Mouse (Mus musculus) MEL-GATA-1-ER (cell line): ENCODE data around the gene Slc9a1.

Experiments
- DNase-seq: peaks from one replicate; pipeline ENCODE4 v3.0.0-alpha.2; 2012; ENCODE audit warnings: low read depth; ENCODE audit errors: extremely low read depth

Slc9a1 gene

DNA sequence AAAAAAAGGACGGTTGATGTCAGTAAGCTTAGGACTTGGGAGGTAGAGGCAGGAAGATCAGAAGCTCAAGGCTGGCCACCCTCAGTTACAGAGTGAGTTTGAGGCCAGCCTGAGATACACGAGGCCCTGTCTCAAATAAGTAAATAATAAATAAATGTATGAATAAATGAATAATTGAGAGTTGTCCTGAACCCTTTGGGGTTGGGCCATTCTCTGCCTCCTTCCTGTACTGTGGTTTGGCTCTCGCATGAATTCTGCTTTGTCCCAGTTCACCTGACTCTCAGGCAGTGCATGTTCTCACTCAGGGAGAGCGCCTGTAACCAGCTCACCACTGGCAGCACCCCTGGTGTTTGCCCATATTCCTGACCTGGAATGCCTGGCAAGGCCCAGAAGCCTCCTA lies 4.5 kb downstream of the Slc9a1 start:
- DNase-seq, result no peak

DNA sequence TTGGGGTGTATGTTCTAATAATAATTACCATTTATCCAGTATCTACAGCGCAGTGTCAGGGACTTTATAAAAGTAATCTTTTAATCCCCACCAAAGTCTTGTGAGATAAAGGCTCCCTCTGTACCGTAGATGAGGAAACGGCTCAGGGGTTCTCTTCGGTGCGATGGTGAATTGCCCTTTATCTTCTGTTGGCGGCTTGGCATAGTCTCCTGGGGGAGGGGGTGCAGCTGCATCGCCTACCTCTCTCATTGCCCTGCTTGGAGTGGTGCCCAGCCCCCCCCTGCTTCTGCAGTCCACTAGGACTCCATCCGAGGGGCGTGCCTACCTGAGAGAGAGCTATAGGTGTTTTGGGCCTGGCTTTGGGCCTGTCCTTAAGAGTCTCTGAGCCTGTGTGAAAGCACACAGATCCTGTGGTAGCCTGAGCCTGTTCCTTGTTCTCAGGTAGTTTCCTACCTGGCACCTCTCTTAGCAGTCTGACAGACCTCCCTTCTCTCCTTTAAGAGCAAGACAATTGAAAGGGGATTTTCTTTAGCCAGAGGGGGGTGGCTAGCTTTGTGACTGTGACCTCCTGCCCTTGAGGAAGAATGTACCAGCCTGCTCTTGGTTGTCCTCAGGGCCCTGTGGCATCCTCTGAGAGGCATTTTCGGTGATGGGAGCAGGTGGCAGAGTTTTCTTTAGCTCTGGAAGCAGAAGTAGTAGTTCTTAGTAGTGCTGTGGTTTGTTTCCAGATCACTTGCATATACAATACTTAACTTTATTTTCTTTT lies 6.5 kb downstream of the Slc9a1 start:
- DNase-seq, result no peak

DNA sequence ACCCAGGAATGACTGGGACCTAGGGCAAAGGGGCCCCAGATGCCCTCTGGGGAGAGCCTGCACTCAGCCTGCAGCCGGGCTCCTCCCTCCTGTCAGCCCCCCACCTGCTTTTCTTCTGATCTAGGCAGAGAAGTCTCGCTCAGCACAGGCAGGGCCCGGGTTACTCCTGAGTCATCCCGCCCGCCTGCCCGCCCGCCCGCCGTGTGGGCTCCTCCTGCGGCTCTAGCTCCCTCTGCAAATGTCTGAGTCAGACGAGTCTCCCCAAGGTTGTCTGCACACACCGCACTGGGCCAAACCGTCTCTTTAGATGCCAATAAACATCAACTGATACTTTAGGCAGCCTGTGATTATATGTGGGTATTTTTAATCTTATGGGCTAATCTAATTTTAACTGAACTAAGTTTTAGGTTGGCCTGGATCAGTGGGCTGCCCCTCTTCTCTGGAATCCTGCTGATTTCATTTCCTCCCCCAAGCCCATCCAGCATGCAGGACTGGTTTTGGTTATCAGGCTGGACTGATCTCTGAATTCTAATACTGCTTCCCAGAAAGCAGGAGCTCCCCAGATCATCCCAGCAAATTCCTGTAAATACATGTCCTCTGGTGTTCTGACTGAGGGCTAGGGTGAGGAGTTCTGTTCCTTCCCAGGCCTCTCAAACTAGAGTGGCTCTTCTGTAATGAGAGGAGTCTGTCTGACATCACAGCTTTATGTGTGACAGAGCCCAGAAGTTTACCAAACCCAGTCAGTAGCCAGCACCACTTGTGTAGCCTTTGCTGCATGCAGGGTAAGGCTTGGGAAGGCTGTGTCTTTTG lies 8.9 kb downstream of the Slc9a1 start:
- DNase-seq, result no peak

DNA sequence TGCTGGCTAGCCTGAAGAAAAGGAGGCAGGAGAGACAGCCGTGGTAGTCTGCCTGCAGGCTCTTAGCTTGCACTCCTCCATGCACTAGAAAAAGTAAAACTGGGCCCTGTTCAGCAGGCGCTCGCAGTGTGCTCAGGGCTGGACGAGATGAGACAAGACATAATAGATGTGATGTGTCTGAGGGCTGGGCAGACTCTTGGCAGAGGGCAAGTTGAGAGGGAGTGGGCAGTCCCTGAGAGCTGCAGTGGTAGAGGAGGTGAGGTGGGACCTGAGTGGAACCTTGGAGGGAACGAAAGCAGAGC lies 9.5 kb downstream of the Slc9a1 start:
- no peak for DNase-seq

DNA sequence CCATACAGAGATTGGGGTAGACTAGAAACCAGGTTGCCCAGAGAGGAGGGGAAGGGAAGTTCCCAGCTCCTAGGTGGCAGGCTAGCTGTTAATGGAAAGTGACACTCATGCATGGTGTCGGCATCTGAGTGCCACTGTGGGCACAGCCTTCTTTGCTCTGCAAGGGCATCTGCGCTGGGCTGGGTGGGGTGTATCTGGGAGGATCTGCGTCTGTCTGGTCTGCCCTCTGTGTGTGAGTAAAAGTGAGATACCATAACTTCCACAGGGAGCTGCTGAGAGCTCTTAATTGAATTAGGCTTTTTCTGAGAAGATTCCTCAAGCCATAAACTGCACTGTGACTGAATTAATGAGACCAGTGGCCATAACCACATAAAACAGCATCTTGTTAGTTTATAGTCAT lies 10.4 kb downstream of the Slc9a1 start:
- no peak for DNase-seq

DNA sequence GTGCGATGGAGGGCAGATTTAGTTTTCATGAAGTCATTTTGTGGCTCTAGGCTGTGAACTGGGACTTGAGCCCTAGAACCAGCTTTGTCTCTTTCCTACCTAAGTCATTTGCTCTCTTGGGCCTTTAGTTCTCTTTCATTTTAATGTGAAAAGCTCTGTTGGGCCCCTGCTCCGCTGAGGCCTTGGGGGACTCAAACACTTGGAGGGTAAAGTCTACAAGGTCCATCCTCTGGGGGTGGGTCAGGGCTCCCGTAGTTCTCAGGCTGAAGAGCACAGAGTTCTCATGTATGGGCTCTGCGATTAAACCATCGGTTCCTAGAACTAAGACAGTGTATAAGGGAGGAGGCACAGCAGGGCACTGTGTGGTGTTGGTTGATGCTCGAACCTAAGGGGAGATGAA lies 11.0 kb downstream of the Slc9a1 start:
- DNase-seq, result no peak

DNA sequence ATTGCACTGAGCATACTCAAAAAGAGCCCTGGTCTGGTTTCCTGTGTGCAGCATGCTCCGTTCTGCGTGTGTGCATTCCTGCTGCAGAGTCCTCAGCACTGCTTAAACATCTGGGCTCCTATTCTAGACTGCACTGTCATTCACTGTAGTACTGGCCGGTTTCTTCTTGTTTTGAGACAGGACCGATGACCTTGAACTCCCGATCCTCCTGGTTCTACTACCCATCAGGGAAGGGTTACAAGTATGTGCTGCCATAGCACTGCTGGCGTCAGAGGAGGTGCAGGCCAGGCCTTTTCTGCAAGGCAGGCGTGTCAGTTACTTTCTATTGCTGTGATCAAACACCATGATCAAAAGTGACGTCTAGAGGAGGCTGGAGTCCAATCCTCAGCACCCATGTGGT lies 11.6 kb downstream of the Slc9a1 start:
- DNase-seq, result no peak

DNA sequence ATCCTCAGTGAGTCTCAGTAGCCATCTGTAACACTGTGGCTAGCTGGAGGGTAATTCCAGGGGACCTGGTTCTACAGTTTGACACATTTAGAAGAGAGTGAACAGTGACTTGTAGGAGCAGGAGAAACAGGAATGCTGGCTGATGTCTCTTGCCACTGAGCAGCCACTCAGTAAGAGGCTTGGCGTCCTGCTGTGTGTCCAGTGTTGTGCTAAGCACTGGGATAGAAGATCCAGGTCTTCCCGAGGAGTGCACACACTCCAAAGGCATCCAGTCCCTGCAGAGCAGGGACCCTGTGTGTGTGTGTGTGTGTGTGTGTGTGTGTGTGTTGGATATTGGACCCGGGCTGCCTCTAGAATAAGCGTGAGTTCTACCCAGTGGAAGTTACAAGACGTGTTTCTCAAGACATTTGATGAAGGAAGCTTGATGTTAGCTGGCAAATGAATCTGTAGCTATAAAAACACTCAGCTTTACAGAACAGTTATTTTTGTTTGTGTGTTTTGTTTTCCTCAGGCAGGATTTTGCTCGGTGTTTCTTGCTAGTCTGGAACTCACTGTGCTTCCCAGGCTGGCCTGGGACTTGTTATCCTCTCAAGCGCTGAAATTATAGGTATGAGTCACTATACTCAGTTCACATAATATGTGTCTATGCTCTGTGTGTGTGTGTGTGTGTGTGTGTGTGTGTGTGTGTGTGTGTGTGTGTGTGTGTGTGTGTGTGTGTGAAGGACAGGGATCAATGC lies 16.7 kb downstream of the Slc9a1 start:
- no peak for DNase-seq

DNA sequence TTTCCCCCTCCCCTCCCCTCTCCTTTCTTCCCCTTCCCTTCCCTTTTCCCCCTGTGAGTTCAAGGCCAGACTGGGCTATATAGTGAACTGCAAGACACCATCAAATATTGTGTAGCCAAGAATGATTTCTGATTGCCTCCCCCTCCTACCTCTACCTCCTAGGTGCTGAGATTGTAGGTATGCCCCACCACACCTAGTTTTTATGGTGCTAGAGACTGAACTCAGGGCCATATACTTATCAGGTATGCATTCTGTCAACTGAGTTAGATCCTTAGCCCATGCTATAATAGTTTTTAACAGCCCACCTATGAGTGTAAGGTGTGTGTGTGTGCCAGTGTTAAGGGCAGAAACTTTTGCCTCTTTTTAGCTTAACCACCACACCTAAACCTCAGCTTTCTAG lies 17.5 kb downstream of the Slc9a1 start:
- no peak for DNase-seq

DNA sequence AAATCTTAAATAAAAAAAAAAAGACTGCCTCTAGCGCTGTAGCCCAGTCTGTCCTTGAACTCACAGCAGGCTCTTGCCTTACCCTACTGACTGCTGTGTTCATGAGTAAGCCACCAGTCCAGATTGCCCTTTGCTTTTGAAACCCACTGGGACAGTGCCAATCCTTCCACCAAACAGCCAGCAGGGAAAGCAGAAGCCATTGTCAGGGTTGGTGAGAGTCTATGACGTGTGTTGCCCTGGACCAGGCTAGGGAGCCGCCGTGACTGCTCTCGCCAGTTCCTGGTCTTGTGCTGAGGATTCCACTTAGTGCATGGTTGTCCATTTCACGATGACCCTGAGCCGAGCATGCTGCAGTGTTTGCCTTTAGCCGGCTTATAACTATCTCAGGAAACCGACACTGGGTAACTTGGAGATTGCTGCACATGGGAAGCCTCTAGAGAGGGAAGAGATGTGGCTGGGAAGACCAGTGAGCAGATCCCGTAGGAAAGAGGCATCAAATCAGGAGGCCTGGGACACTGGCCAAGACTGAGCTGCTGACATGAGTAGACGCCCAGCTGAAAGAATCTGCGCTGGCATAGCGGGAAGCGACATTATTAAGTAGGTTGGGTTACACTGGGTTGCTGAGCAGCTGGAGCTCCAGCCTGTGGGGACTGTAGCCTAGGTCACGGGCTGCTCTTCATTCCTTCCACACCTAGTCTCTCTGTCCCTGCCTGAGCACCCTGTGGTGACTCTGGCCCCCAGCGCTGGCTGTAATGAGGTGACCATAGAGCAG lies 19.5 kb downstream of the Slc9a1 start:
- no peak for DNase-seq

DNA sequence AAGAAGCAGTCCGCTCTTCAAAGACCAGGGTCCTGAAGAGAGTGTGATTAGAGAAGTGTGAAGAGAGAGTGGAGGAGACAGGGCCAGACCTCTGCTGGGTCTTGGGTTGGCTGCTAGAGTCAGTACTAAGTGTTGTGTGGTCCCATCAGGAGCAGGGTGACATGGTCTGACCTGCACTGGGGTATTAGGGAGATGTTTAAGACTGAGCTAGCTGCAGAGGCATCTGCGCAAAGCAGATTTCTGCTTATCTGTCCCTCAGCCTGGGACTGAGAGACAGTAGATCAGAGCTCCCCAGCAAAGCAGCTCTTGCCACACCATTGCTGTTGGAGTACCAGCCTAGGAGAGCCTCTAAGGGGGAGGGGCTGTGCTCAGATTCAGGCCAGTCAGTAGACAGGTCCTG lies 20.5 kb downstream of the Slc9a1 start:
- no peak for DNase-seq

DNA sequence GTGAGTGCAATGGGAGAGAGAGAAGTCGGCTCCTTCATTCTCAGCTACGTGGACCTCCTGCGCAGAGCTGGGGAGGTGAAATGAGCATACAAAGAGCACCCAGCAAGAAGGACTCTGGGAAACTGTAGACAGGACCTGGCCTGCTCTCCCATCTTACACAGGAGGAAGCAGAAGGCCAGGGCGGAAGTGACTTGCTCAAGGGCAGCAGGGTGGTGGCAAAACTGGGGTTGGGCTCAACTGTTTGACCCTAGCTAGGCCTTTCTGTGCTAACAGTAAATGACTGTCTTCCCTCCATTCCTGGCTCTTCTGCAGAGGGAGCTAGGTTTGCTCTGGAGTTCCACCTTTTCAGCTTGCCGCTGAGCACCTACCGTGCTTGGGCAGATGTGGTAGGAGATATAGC lies 21.1 kb downstream of the Slc9a1 start:
- no peak for DNase-seq

DNA sequence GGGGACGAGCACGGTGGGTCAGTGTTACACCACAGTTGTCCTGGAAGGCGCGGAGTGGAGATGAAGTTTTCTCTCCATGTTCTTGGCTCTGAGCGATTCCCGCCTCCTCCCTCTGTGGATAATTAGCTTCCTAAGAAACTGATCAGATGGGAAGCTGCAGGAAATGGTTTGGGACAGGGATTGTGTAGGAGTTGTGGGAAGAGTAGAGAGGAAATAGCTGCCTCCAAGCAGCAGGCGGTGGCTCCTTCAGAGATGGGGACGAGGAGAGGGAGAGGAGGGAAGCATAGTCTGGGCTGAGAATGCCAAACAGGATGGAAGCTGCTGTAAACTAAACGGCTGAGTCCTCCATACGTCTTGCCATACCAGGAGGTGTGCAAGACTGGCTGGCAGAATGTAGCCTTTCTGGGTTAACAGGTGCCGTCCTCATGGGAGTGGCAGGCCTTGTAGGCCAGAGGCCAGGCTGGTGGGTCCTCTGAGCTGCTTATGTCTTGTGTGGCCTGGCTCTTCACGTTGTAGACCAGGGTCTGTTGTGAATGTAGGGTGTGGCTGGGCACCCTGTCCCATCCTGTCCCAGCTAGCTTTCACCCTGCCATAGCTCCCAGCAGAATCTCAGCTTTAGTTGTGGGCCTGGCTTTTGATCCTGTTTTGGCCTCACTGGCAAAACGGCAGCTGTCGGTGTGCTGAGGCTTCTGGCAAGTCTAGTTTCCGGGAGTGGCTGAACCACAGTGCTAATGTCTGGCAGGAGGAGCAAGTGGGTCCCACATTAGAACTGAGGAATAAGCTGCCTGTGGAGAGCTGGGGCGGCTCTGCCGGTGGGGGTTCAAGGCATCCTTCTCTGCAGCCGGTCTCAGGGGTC lies 21.9 kb downstream of the Slc9a1 start:
- DNase-seq, result no peak

DNA sequence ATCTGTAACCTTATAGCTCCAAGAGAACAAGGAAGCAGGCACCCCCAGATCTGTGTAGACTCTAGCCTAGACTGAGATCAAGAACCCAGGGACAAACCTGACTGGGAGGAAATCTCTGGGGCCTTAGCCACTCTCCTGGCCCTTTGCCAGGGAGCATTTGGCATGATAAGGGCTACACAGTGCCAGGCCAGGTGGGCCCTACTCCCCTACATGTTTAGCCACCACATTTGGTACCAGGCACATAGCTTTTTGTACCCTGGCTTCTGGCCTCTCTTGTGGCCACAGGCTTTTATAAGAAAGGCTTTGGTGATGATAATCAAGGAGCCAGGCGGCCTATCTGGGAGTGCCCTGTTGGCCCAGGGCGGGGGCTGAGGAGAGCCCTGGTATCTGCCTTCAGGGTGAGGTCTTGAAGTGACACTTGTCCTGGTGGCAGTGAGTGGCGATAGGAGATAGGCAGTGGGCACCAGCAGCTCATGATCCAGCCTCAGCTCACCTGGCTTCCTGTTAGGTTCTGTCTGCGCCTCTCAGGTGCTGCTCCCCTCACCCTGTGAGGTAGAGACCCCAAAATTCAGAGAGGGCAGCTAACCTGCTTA lies 25.6 kb downstream of the Slc9a1 start:
- DNase-seq, result no peak

DNA sequence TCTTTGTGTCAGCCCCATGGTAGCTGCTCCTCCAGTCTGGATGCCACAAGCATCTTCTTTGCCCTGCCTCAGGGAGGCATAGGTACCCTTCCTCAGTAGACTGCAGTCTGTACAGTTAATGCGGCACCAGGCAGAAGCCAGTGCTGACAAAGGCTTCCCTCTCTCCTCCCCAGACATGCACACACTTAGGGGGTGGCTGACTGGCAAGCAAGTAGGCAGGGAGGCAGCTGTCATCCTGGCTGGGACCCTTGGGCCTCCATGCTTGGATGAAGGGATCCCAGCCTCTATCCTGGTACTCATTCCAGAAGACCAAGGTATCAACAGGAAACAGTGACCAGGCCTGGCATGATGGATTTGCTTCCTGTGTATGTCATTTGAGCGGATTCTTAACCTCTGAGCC lies 26.6 kb downstream of the Slc9a1 start:
- DNase-seq, result no peak

DNA sequence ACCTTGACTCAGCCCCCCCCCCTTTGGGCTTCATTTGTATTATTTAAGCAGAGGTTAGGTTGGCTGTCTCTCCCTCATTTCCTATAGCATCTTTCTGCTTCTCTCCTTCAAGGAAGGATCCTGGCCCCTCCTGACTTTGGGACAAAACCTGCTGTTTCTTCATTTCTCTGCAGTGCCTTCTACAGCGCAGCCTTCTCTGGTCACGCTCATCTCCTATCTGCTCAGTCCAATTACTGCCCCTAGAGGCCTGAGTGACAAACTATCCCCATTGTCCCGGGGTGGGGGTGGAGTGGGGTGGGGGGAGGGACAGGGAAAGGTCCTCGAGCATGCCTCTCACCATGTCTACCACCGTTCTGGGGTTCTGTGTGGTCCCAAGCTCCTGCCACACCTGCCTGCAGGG lies 27.8 kb downstream of the Slc9a1 start:
- no peak for DNase-seq

DNA sequence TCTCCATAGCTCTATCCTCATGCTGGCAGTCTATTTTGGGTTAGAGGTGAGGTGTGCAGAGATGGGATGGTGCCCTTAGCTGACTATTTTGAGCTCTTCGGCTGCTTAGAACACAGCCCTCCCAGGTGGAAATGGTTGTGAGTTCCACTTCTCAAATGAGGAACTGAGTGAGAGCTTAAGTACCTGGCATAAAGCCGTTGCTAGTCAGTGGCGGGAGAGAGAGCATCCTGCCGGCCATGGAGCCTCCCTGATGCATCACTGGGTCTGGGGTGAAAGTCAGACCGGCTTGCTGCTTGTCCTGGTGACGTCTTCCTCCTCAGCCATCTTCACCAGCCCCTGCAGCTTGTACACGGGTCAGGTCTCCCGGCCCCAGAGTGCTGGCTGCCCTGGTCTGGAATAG lies 28.5 kb downstream of the Slc9a1 start:
- DNase-seq, result no peak

DNA sequence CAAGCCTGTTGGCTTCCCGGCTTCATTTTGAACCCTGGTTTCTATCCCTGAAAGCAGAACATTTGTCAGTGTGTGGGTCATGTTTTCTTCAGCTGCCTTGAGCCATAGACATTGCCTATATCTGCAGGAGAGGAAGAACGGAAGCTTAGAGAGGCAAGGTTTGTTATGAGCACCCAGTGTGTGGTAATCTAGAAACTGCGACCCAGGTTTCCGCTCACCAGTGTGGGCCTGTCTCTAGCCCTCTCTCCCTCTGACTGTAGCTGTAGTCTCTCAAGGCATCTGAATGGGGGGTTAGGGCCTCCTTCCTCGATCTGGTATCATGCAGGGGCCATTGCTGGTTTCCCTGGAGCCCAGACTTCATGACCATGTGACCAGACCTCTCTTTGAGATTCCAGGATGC lies 29.1 kb downstream of the Slc9a1 start:
- DNase-seq, result no peak

DNA sequence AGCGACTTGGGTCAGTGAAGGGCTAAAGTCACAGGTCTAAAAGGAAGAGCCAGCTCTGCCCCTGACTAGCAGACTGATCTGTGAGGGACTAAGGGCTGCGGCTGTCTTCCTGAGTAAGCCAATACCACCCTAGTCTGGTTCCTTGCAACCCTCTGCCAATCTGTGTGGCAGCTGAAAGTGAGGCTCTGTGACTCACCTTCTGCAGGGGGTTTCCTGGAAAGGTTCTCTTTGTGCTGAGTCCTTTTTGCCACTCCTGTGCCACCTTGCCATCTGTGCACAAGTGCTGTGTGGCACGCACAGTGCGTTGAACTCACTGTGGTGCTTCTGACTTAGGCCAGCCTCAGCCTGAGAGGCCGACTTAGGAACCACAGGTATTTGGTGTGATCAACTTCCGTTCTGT lies 30.0 kb downstream of the Slc9a1 start:
- no peak for DNase-seq

DNA sequence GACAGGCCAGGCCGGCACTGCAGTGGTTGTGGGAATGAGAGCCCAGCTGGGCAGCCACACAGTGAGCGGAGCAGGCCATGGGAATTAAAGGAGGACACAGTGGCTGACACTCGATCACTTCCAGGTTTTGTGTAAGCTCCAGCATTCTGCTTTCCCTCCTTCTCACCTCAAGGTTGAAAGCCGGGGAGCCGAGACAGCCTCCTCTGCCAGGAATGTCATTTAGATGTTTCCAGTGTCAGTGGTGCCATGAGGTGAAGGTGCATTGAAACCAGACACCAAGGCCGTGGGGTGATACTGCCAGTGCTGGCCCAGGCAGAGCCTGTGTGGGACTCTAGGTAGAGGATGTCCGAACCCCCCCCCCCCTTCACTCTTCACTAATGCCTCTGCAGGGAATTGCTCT lies 30.6 kb downstream of the Slc9a1 start:
- DNase-seq, result no peak
